Mouse (Mus musculus) MEL (cell line): ENCODE measurements around the gene Dock7. TPM values are rescaled to one million over a fixed set of nuclear protein-coding genes. Genes with fewer than 3 reads are reported as not detected.

ENCODE experiments used
- DNase-seq: peaks from one replicate; pipeline ENCODE4 v3.0.0; 2011; ENCODE audit warnings: low read depth, low spot score
- H3K27ac ChIP-seq: 2 replicates; pipeline ENCODE4 v1.5.1; 2012; ENCODE audit warnings: low read depth, mild to moderate bottlenecking, control low read depth, low read length, moderate library complexity; ENCODE audit not compliant: control insufficient read depth
- H3K27me3 ChIP-seq, 2 experiments: fragments of 150-350 bp in 1 of 2; sonication (generic) in 1 of 2; 2 replicates each; pipeline ENCODE4 v1.6.1; 2012; ENCODE audit warnings: low read length in 2 of 2, mild to moderate bottlenecking in 2 of 2, improper control_type of control experiment in 1 of 2, moderate library complexity in 1 of 2; ENCODE audit not compliant: insufficient read depth in 2 of 2, control insufficient read depth in 1 of 2
- H3K36me3 ChIP-seq, 2 experiments: 2 replicates each; pipeline ENCODE4 v1.6.1; 2012 to 2014; ENCODE audit warnings: low read length in 2 of 2, improper control_type of control experiment in 1 of 2, inconsistent platforms in 1 of 2, mild to moderate bottlenecking in 1 of 2; ENCODE audit not compliant: insufficient read depth in 2 of 2, control insufficient read depth in 1 of 2
- H3K4me1 ChIP-seq, 2 experiments: fragments of 150-350 bp in 1 of 2; sonication (generic) in 1 of 2; 2 replicates each; pipeline ENCODE4 v1.6.1; 2012; ENCODE audit warnings: low read length in 2 of 2, improper control_type of control experiment in 1 of 2, mild to moderate bottlenecking in 1 of 2; ENCODE audit not compliant: insufficient read depth in 2 of 2, control insufficient read depth in 1 of 2
- H3K4me3 ChIP-seq, 2 experiments: fragments of 150-350 bp in 1 of 2; sonication (generic) in 1 of 2; 2 replicates each; pipeline ENCODE4 v1.5.1; 2012; ENCODE audit warnings: low read depth in 2 of 2, low read length in 2 of 2, mild to moderate bottlenecking in 2 of 2, moderate library complexity in 2 of 2, control low read depth in 1 of 2, improper control_type of control experiment in 1 of 2; ENCODE audit not compliant: control insufficient read depth in 1 of 2, insufficient read depth in 1 of 2
- H3K79me2 ChIP-seq: 2 replicates; pipeline ENCODE4 v1.6.1; 2012; ENCODE audit warnings: mild to moderate bottlenecking, low read length, moderate library complexity; ENCODE audit not compliant: control insufficient read depth, poor library complexity, insufficient read depth
- H3K9ac ChIP-seq: 2 replicates; pipeline ENCODE4 v1.6.1; 2012; ENCODE audit warnings: low read depth, mild to moderate bottlenecking, control low read depth, low read length, moderate library complexity; ENCODE audit not compliant: control insufficient read depth, poor library complexity, severe bottlenecking
- H3K9me3 ChIP-seq: fragments of 150-350 bp; sonication (generic); replicated peaks from 2 replicates; pipeline ENCODE4 v1.6.1; 2012; ENCODE audit warnings: mild to moderate bottlenecking, low read length, improper control_type of control experiment, moderate library complexity; ENCODE audit not compliant: insufficient read depth
- BHLHE40 ChIP-seq: IDR thresholded peaks from 2 replicates; pipeline ENCODE4 v1.6.1; 2012; ENCODE audit warnings: low read depth, mild to moderate bottlenecking, inconsistent platforms, low read length, improper control_type of control experiment, borderline replicate concordance
- CHD1 ChIP-seq: IDR thresholded peaks from 2 replicates; pipeline ENCODE4 v1.6.1; 2012; ENCODE audit warnings: low read depth, mild to moderate bottlenecking, inconsistent platforms, low read length, improper control_type of control experiment
- CHD2 ChIP-seq: IDR thresholded peaks from 2 replicates; pipeline ENCODE4 v1.6.1; 2011; ENCODE audit warnings: low read length, improper control_type of control experiment
- CTCF ChIP-seq, 3 experiments: IDR thresholded peaks in 2 of 3; conservative IDR thresholded peaks in 1 of 3; 2 replicates each; pipeline ENCODE4 v1.5.1; 2011 to 2012; ENCODE audit warnings: low read length in 3 of 3, low read depth in 2 of 3, mild to moderate bottlenecking in 2 of 3, improper control_type of control experiment in 1 of 3, inconsistent platforms in 1 of 3, mixed read lengths in 1 of 3, moderate library complexity in 1 of 3; ENCODE audit not compliant: control insufficient read depth in 1 of 3, insufficient read depth in 1 of 3, poor library complexity in 1 of 3, severe bottlenecking in 1 of 3
- EP300 ChIP-seq, 2 experiments: IDR thresholded peaks; 2 replicates each; pipeline ENCODE4 v1.6.1; 2011; ENCODE audit warnings: improper control_type of control experiment in 2 of 2, low read length in 2 of 2, low read depth in 1 of 2, mild to moderate bottlenecking in 1 of 2
- GABPA ChIP-seq: IDR thresholded peaks from 2 replicates; pipeline ENCODE4 v1.6.1; 2012; ENCODE audit warnings: low read depth, mild to moderate bottlenecking, inconsistent platforms, low read length, improper control_type of control experiment, moderate library complexity
- HCFC1 ChIP-seq: IDR thresholded peaks from 2 replicates; pipeline ENCODE4 v1.6.1; 2012; ENCODE audit warnings: low read depth, mild to moderate bottlenecking, inconsistent platforms, low read length, improper control_type of control experiment, moderate library complexity
- JUND ChIP-seq: IDR thresholded peaks from 2 replicates; pipeline ENCODE4 v1.6.1; 2011; ENCODE audit warnings: low read depth, mild to moderate bottlenecking, improper control_type of control experiment, low read length
- MXI1 ChIP-seq: IDR thresholded peaks from 2 replicates; pipeline ENCODE4 v1.6.1; 2011; ENCODE audit warnings: mild to moderate bottlenecking, low read depth, low read length, improper control_type of control experiment
- MYB ChIP-seq: IDR thresholded peaks from 2 replicates; pipeline ENCODE4 v1.6.1; 2011; ENCODE audit warnings: mild to moderate bottlenecking, low read depth, low read length, improper control_type of control experiment
- NELFE ChIP-seq: IDR thresholded peaks from 2 replicates; pipeline ENCODE4 v1.6.1; 2011; ENCODE audit warnings: low read depth, low read length, improper control_type of control experiment
- POLR2AphosphoS2 ChIP-seq: IDR thresholded peaks from 2 replicates; pipeline ENCODE4 v1.6.1; 2011; ENCODE audit warnings: low read length, improper control_type of control experiment
- POLR2AphosphoS5 ChIP-seq: IDR thresholded peaks from 2 replicates; pipeline ENCODE4 v1.6.1; 2012; ENCODE audit warnings: low read depth, borderline replicate concordance, mild to moderate bottlenecking, inconsistent platforms, low read length, moderate library complexity, mixed read lengths
- RAD21 ChIP-seq: IDR thresholded peaks from 2 replicates; pipeline ENCODE4 v1.6.1; 2011; ENCODE audit warnings: mild to moderate bottlenecking, low read depth, low read length, improper control_type of control experiment
- RCOR1 ChIP-seq: IDR thresholded peaks from 2 replicates; pipeline ENCODE4 v1.6.1; 2012; ENCODE audit warnings: low read depth, mild to moderate bottlenecking, inconsistent platforms, low read length, improper control_type of control experiment
- UBTF ChIP-seq: IDR thresholded peaks from 2 replicates; pipeline ENCODE4 v1.6.1; 2012; ENCODE audit warnings: low read depth, mild to moderate bottlenecking, inconsistent platforms, low read length, improper control_type of control experiment, moderate library complexity, borderline replicate concordance; ENCODE audit not compliant: insufficient read depth
- USF1 ChIP-seq: IDR thresholded peaks from 2 replicates; pipeline ENCODE4 v1.6.1; 2014; ENCODE audit warnings: low read depth, mild to moderate bottlenecking, inconsistent platforms, low read length, improper control_type of control experiment, moderate library complexity
- ZKSCAN1 ChIP-seq: IDR thresholded peaks from 2 replicates; pipeline ENCODE4 v1.6.1; 2012; ENCODE audit warnings: low read depth, mild to moderate bottlenecking, inconsistent platforms, low read length, improper control_type of control experiment, moderate library complexity
- ZNF384 ChIP-seq: IDR thresholded peaks from 2 replicates; pipeline ENCODE4 v1.6.1; 2012; ENCODE audit warnings: low read depth, mild to moderate bottlenecking, inconsistent platforms, low read length, improper control_type of control experiment
- polyA plus RNA-seq, 2 experiments: library from polyadenylated mRNA; stranded (reverse) in 1 of 2; unstranded in 1 of 2; fragments of >175 nt in 1 of 2; fragments of >200 nt in 1 of 2; gene quantifications; 2 replicates each; pipeline versions ENCODE4 v1.2.1 to v1.2.4; 2012; ENCODE audit warnings: low replicate concordance in 2 of 2, low read depth in 1 of 2; ENCODE audit not compliant: insufficient read length in 2 of 2, insufficient read depth in 1 of 2, missing spikeins in 1 of 2
- total RNA-seq: library from RNA; depleted of rRNA; stranded (reverse); fragments of 300-350 nt; gene quantifications from 2 replicates; pipeline ENCODE4 v1.2.3, GENCODE M21; 2012

Gene Dock7
- total and polyA plus RNA-seq, 3 experiments: 19.5 to 19.8 TPM; not detected in 1

- Histone ChIP-seq H3K4me1 (peaks cover 2 to 11% of the 10 kb centered on the region in 2 experiments; a peak in 3 of 4 replicates), H3K79me2 (no peaks in the 10 kb centered on the region), H3K27me3 (peaks cover 0 to 2% of the 10 kb centered on the region in 2 experiments; a peak in 2 of 4 replicates), H3K4me3 (no peak overlapping the region), H3K36me3 (peaks cover 0 to 6% of the 10 kb centered on the region in 2 experiments; a peak in 2 of 4 replicates), H3K27ac (no peak overlapping the region), H3K9ac (no peak overlapping the region), H3K9me3 (no peaks in the 10 kb centered on the region)
- DNase-seq: no peak
- TF ChIP-seq MYB (no peak), JUND (no peak), EP300 (IDR thresholded peaks at IDR 0.05; ENCODE audit: low read depth in 1 of 2, low read length in 2 of 2) (no peak), GABPA (no peak), RAD21 (no peak), MXI1 (no peak), NELFE (no peak), ZNF384 (no peak), HCFC1 (no peak), CTCF (IDR thresholded peaks at IDR 0.05 in 2 of 3, conservative IDR thresholded peaks at IDR 0.05 in 1 of 3; ENCODE audit: control insufficient read depth in 1 of 3, insufficient read depth in 1 of 3, low read depth in 2 of 3, low read length in 3 of 3, poor library complexity in 1 of 3, severe bottlenecking in 1 of 3) (no peak)
These were observed 12.6 kb upstream of the Dock7 start for GRCm38 (mm10) chr4:99133326-99133725.

DNA sequence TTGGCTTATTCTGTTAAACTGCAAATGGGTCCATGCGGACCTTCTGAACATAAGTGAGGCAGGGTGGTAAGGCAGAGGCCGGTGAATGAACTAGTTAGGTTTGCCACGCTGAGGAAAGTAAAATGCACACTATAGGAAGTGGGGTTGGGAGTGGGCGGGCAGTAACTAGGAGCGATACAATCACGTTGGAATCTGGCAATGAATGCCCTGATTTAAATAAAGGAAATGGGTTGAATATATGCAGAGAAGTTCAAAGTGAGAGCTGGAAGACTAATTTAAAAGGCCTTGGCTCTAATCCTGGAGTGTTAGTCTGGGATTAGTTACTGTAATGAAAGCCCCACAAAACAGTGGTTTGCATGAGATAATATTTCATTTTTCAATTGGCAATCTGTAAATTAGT, 12.0 kb upstream of the Dock7 start:
- no peak for DNase-seq
- Histone ChIP-seq H3K9me3 (no peaks in the 10 kb centered on the region), H3K4me1 (peaks cover 2 to 11% of the 10 kb centered on the region in 2 experiments; a peak in 3 of 4 replicates), H3K27ac (no peak overlapping the region), H3K36me3 (peaks cover 0 to 6% of the 10 kb centered on the region in 2 experiments; a peak in 2 of 4 replicates), H3K27me3 (peaks cover 0 to 2% of the 10 kb centered on the region in 2 experiments; a peak in 2 of 4 replicates), H3K4me3 (no peak overlapping the region)
- no peak for TF ChIP-seq CHD1
- TF ChIP-seq BHLHE40: no peak
- TF ChIP-seq GABPA: no peak
- no peak for TF ChIP-seq NELFE
- TF ChIP-seq RCOR1: no peak
- no peak for TF ChIP-seq CHD2
- no peak for TF ChIP-seq POLR2AphosphoS2
- TF ChIP-seq POLR2AphosphoS5: no peak
- TF ChIP-seq ZKSCAN1: no peak
- no peak for TF ChIP-seq EP300 (IDR thresholded peaks at IDR 0.05; ENCODE audit: low read depth in 1 of 2, low read length in 2 of 2)
- no peak for TF ChIP-seq USF1
- TF ChIP-seq UBTF: no peak
- TF ChIP-seq, all 39 proteins: peak for 0
- Histone ChIP-seq H3K79me2 (no peaks in the 10 kb centered on the region), H3K9ac (no peak overlapping the region)
